In genomic region chr15:95691129-95691528, GRCm38 (mm10) we compare ENCODE assay signal across 19 mouse cellular contexts. TPM values are rescaled to one million over a fixed set of nuclear protein-coding genes. Genes with fewer than 3 reads are reported as not detected.
DNase-seq lines count a peak whose midpoint lies in the region; ATAC-seq lines count a peak whose summit lies in the region.
"Had no signal": no experiment of that assay in that cellular context is flagged by ENCODE, and none has a peak within 500 bp of the region (broad histone marks: within the 10 kb centered on the region; RNA-seq: fewer than 3 reads in every experiment).

No protein-coding gene starts in this region.

- 20% methylated on average over 5 of the region's 5 CpGs for WGBS in neural tube, embryonic 11.5 days
- whole genome bisulfite sequencing in hindbrain, embryonic 14.5 days: 10% methylated on average over 5 of the region's 5 CpGs
- 4% methylated on average over 5 of the region's 5 CpGs for WGBS in midbrain, embryonic 14.5 days
- WGBS in heart, embryonic 12.5 days: 65% methylated on average over 5 of the region's 5 CpGs

- no peak overlapping the region for H3K4me2 ChIP-seq in neural tube, embryonic 11.5 days (ENCODE audit: low read depth)
- H3K4me2 ChIP-seq in hindbrain, embryonic 14.5 days (replicated peaks): peak overlapping the region; percentile 23; the same call in 1 of the 2 replicates
- H3K4me2 ChIP-seq in midbrain, embryonic 14.5 days (ENCODE audit: low read length): 0 out of 2 replicates have a peak overlapping the region, but pooled peaks have one; percentile 6
- no peak overlapping the region for H3K4me2 ChIP-seq in heart, embryonic 12.5 days

- DNase-seq in neural tube, embryonic 11.5 days (ENCODE audit: low spot score): no peak
- no peak for DNase-seq in neural tube, embryonic 10.5 days (ENCODE audit: extremely low spot score, low spot score)
- DNase-seq in hindbrain, embryonic 14.5 days (ENCODE audit: low spot score): peak; percentile 35
- DNase-seq in midbrain, embryonic 14.5 days: peak; percentile 43
- peak; percentile 42 for DNase-seq in retina, postnatal 1 day
- DNase-seq in kidney, postnatal 10 days: no peak
- DNase-seq: adrenal gland, postnatal 25 days; cerebellum, postnatal 25 days; heart, postnatal 10 days; lung, postnatal 10 days; right cerebral cortex, postnatal 14 days; thymus, postnatal 25 days had no signal

- no peak overlapping the region for H3K27ac ChIP-seq in neural tube, embryonic 11.5 days (ENCODE audit: low read depth, low read length)
- 0 out of 2 replicates have a peak overlapping the region, but pooled peaks have one; percentile 44 for H3K27ac ChIP-seq in hindbrain, embryonic 14.5 days
- no peak overlapping the region for H3K27ac ChIP-seq in midbrain, embryonic 14.5 days (replicated peaks; ENCODE audit: low read depth, low read length)
- no peak overlapping the region for H3K27ac ChIP-seq in heart, embryonic 12.5 days (ENCODE audit: poor library complexity, severe bottlenecking)
- H3K27ac ChIP-seq: liver, embryonic 14.5 days had no signal

- peak; percentile 31; the same call in 1 of the 2 replicates for ATAC-seq in neural tube, embryonic 11.5 days (ENCODE audit: insufficient read depth, low FRiP score, low TSS enrichment)
- no peak for ATAC-seq in hindbrain, embryonic 14.5 days (ENCODE audit: low FRiP score)
- no peak for ATAC-seq in midbrain, embryonic 14.5 days (ENCODE audit: low FRiP score, low TSS enrichment)
- ATAC-seq in megakaryocyte-erythroid progenitor cell, adult 5-6 weeks (replicated peaks; ENCODE audit: low FRiP score, low TSS enrichment, poor library complexity, severe bottlenecking): no peak
- no peak for ATAC-seq in heart, embryonic 12.5 days (ENCODE audit: insufficient number of reproducible peaks, low FRiP score)
- ATAC-seq: intestine, embryonic 16.5 days had no signal

- H3K36me3 ChIP-seq in neural tube, embryonic 11.5 days (ENCODE audit: control insufficient read depth, insufficient read depth, low read length): no peaks in the 10 kb centered on the region
- no peaks in the 10 kb centered on the region for H3K36me3 ChIP-seq in hindbrain, embryonic 14.5 days (replicated peaks; ENCODE audit: control insufficient read depth, insufficient read depth)
- no peaks in the 10 kb centered on the region for H3K36me3 ChIP-seq in midbrain, embryonic 14.5 days (ENCODE audit: control insufficient read depth, insufficient read depth, low read length)
- H3K36me3 ChIP-seq in heart, embryonic 12.5 days: no peaks in the 10 kb centered on the region

- peaks cover 4% of the 10 kb centered on the region; the same call in 1 of the 2 replicates for H3K4me1 ChIP-seq in neural tube, embryonic 11.5 days (ENCODE audit: control insufficient read depth, insufficient read depth, low read length)
- 0 out of 2 replicates have a peak, but pooled peaks cover 7% of the 10 kb centered on the region for H3K4me1 ChIP-seq in hindbrain, embryonic 14.5 days (replicated peaks; ENCODE audit: control insufficient read depth, insufficient read depth, low read length)
- peaks cover 7% of the 10 kb centered on the region; the same call in 1 of the 2 replicates for H3K4me1 ChIP-seq in midbrain, embryonic 14.5 days (ENCODE audit: control insufficient read depth, insufficient read depth, low read length)
- H3K4me1 ChIP-seq in heart, embryonic 12.5 days (replicated peaks): no peaks in the 10 kb centered on the region

- H3K9ac ChIP-seq in neural tube, embryonic 11.5 days (ENCODE audit: low read length): no peak overlapping the region
- 0 out of 2 replicates have a peak overlapping the region, but pooled peaks have one; percentile 20 for H3K9ac ChIP-seq in hindbrain, embryonic 14.5 days
- H3K9ac ChIP-seq in midbrain, embryonic 14.5 days (replicated peaks; ENCODE audit: low read length): no peak overlapping the region
- no peak overlapping the region for H3K9ac ChIP-seq in heart, embryonic 12.5 days
- H3K9ac ChIP-seq: liver, embryonic 14.5 days had no signal

- H3K27me3 ChIP-seq in neural tube, embryonic 11.5 days (ENCODE audit: control insufficient read depth, insufficient read depth, low read length): peaks cover 15% of the 10 kb centered on the region; the same call in 1 of the 2 replicates
- H3K27me3 ChIP-seq in hindbrain, embryonic 14.5 days (ENCODE audit: control insufficient read depth, insufficient read depth, low read length): peaks cover 36% of the 10 kb centered on the region
- H3K27me3 ChIP-seq in midbrain, embryonic 14.5 days (ENCODE audit: control insufficient read depth, insufficient read depth, low read length): no peaks in the 10 kb centered on the region; the same call in 1 of the 2 replicates
- 0 out of 2 replicates have a peak, but pooled peaks cover 4% of the 10 kb centered on the region for H3K27me3 ChIP-seq in heart, embryonic 12.5 days (replicated peaks)

- H3K9me3 ChIP-seq in neural tube, embryonic 11.5 days (ENCODE audit: control insufficient read depth, low read length): no peaks in the 10 kb centered on the region
- H3K9me3 ChIP-seq in hindbrain, embryonic 14.5 days (ENCODE audit: control insufficient read depth, low read length): peaks cover 7% of the 10 kb centered on the region
- H3K9me3 ChIP-seq in midbrain, embryonic 14.5 days (ENCODE audit: control insufficient read depth, low read length): peaks cover 5% of the 10 kb centered on the region
- H3K9me3 ChIP-seq in heart, embryonic 12.5 days (replicated peaks): no peaks in the 10 kb centered on the region

- H3K4me3 ChIP-seq in neural tube, embryonic 11.5 days (ENCODE audit: low read depth, low read length): no peak overlapping the region
- H3K4me3 ChIP-seq in hindbrain, embryonic 14.5 days (replicated peaks; ENCODE audit: low read length): no peak overlapping the region
- no peak overlapping the region for H3K4me3 ChIP-seq in midbrain, embryonic 14.5 days (replicated peaks; ENCODE audit: low read depth, low read length)
- no peak overlapping the region for H3K4me3 ChIP-seq in heart, embryonic 12.5 days

RNA-seq across cellular contexts. Expression of gene Dbx2, which starts 35.4 kb away (rescaled TPM):
- polyA plus RNA-seq in neural tube, embryonic 11.5 days (2014; fragmentation: Nextera tagmentation; extraction: Ambion mirVana): 8.5 and 10.2 TPM in 2 replicates
- polyA plus RNA-seq in hindbrain, embryonic 14.5 days (2014; fragmentation: Nextera tagmentation; extraction: Ambion mirVana): 8.1 and 9.4 TPM in 2 replicates
- 3.1 and 9.0 TPM in 2 replicates for polyA plus RNA-seq in midbrain, embryonic 14.5 days (2014; fragmentation: Nextera tagmentation; extraction: Ambion mirVana)
- total RNA-seq in megakaryocyte-erythroid progenitor cell, adult 5-6 weeks (2014; fragmentation: Nextera tagmentation): not detected in 2 replicates
- total RNA-seq in megakaryocyte-erythroid progenitor cell, adult 5-6 weeks (2017): not detected in 2 replicates
- not detected in 2 replicates for polyA plus RNA-seq in heart, embryonic 12.5 days (2016; fragmentation: Nextera tagmentation; extraction: Ambion mirVana)
- total RNA-seq: adrenal gland, postnatal 25 days; gastrocnemius, adult 8-10 months; heart, adult 8-10 months; heart, postnatal 10 days had no signal
- polyA plus RNA-seq: intestine, embryonic 16.5 days; kidney, embryonic 16.5 days; liver, embryonic 14.5 days had no signal

Comparison
In these comparisons a context has a peak if more than half of its experiments do, and no peak if none do; other contexts are left out.
1. DNase-seq: peak in hindbrain, embryonic 14.5 days (single experiment), midbrain, embryonic 14.5 days (single experiment) and retina, postnatal 1 day (single experiment); none in neural tube, embryonic 11.5 days (single experiment), neural tube, embryonic 10.5 days (single experiment) and kidney, postnatal 10 days (single experiment).
2. H3K4me2 ChIP-seq: peak in hindbrain, embryonic 14.5 days (single experiment) and midbrain, embryonic 14.5 days (single experiment); none in neural tube, embryonic 11.5 days (single experiment) and heart, embryonic 12.5 days (single experiment).